Mouse (Mus musculus): ENCODE measurements around the gene Zscan29. TPM values are rescaled to one million over a fixed set of nuclear protein-coding genes. Genes with fewer than 3 reads are reported as not detected.
"Not testable (repeated sequence)": the region's sequence is repeated elsewhere in the genome, so short reads cannot be mapped to it uniquely, and the experiment has no call there.

The Zscan29 gene
- total RNA-seq, 2 experiments from 2014 or later, result 6.5 to 6.9 TPM

DNA sequence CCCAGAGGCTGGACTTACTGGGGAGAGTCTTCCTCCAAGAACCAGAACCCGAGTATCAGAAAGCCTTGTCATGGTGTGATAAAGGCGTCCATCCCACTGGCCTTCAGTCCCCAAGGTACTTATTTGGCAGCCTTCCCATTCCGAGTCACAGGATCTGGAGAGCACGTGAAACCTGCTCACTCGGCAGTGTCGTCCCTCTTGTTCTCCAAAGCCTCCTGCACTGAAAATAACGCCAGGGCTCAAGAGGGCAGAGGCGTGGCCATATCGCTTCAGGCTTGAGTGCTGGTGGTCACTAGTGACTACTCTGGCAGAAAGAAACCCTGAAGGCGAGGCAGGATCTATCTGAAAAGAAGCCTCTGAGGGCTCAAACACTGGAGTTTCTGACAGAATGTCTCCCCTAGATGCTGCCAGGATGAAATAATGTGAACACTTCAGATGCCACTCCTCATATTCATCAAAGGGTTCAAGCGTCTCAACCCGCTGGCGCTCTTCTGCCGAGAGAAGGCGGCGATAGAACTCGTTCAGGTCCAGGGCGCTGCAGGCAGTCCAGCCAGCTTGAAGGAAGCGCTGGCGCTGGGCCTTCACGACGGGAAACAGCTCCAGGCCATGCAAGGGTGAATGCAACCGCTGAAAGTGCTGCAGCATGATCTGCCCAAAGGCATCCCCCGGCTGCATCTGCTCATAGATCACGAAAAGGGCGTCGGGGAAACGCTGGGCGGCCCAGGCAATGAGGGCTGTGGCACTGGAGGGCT is 31.5 kb downstream of the Zscan29 start:
- DNase-seq (ENCODE audit: low spot score in 2 of 2), result no peak

DNA sequence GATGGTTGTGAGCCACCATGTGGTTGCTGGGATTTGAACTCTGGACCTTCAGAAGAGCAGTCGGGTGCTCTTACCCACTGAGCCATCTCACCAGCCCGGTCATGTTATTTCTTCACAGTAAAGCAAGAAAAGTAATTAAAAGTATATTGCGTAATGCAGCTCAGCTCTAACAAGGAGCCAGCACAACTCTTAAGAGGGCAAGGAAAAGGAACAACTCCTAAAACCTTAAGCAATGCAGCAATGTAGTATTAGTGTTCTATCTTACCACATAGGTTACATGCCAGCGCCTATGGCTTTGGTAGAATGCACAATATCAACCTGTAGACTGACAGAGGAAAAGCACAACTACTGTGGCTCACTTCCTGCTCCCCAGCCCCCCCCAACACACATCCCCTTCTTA is 33.6 kb downstream of the Zscan29 start:
- DNase-seq (ENCODE audit: low spot score in 2 of 2), result no peak

DNA sequence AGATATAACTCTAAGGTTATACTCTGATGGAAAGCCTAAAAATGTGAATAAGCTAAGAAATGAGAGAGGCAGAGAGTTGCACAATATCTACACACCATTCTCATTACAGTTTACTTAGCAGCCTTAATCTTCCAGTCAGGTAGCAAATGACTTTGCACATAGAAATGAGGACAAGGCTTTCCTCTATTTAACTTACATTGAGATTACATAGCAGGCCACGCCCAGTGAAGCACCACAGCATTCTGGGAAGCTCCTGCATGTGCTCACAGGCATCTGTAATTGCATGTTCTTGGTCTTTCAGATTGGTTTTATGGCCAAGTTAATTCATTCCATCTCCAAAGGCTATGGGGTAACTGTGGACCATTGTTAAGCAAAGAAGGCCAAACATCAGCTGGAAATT is 38.1 kb downstream of the Zscan29 start:
- no peak for DNase-seq (ENCODE audit: low spot score in 2 of 2)

DNA sequence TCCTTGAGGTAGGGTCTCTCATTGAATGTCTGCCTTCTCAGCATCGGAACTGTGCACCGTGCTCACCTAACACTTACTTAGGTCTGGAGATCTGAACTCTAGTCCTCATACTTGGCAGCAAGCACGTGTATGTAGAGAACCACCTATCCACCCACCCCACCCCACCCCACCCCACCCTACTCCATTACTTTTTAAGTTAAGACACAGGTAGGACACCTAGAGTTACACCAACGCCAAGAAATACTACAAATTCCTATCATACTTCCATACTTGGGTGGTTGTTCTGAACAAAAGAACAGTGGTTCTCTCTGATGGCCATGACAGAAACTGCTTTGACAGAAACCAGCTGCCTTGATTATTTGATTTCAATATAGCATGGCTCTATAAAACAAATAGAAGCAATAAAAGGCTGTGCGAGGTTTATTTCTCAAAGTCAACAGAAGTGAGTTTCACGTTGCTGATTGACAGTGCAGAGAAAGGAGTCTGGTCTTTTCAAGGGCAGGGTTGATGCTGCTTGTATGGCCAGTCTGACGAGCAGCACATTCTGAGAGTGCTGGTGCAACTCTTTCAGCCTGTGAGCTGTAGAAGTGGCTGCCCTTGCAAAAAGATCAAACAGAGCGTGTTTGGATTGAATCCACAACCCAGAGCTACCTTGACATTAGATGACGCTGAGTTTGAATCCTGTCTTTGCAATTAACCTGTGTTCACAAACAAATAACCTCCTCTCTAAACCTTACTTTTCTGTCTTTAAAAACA is 41.9 kb downstream of the Zscan29 start:
- no peak for DNase-seq (ENCODE audit: low spot score in 2 of 2)

DNA sequence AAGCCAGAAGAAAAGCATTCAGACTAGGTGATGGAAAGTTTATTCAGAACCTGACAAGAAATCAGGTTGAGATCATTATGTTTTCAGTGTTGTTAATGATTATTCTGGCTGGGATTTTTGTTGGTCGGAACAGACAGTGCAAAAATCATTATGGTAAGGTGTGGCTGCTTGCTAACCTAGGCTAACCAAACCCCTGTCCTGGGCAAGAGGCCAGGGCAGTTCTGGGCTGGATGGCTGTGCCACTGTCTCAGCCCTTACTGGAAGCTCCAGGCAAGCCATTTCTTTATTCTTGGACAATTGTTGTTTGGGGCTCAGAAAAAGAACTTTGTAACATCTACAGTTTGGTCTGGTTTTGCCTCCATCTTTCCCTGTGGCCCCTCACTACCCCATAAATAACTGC is 43.4 kb downstream of the Zscan29 start:
- DNase-seq (ENCODE audit: low spot score in 2 of 2), result no peak

DNA sequence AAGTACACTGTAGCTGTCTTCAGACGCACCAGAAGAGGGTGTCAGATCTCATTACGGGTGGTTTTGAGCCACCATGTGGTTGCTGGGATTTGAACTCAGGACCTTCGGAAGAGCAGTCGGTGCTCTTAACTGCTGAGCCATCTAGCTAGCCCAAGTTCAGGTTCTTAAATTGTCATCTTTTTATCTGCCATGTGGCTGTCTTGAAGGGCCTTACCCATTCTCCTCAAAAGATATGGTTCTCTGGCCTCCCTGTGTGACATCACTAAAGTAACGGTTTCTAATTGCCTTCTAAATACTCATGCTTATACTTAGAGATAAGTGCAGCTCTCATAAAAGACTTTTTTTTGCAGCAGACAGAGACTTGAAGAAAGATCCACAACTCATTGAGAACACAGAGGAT is 44.6 kb downstream of the Zscan29 start:
- DNase-seq (ENCODE audit: low spot score in 2 of 2), result not testable (repeated sequence)

DNA sequence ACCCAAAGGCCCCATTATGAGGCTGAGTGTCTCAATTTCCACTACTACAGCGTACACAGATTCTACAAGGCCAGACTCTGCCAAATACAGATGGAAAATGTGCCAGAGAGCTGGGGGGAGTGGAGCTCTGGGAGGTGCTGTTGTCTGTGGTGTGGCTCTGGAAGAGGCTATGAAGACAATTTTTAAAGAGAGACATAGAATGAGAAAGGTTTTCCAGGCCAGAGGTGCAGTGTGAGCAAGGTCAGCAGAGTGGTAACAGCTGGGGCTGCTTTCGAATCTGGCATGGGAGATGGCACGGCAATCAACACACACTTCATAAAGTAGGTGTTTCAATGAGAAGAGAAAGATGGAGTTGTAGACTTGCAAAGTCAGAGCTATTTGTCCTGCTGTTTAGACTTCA is 51.7 kb downstream of the Zscan29 start:
- no peak for DNase-seq (ENCODE audit: low spot score in 2 of 2)

DNA sequence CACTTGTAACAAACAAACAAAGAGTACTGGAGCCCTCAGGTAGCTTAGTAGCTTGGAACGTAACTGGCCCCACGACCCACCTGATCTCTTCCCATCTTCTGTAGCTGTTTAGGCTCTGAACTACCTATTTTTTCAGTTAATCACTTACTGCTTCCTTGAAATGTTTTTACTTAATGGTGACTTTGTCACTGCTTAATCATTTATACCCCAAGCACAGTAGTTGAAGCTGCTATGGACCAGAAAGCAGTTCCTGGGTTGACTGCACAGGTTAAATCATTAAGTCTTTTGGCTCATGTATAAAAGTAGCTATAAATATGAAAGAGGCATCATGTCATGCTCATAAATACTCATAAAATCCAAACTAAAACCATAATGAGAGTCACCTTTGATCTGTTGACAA is 55.5 kb downstream of the Zscan29 start:
- no peak for DNase-seq (ENCODE audit: low spot score in 2 of 2)

DNA sequence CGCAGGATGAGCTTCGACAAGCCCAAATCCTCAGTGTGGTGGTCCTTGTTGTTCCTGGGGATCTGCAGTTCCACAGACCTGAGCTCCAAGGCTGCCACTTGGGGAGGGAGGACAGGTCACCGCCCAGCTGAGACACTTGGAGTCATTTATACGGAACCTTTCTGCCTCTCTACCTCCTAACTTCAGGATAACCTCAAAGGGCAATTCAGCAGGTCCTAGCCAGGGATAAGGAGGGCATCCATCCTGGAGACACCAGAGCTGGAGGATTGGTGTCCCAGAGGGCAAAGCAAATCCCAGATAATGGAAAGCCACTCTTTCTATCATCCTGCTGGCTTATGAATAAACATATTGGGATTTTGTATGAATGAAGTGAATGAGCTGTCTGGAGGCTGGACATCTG is 61.2 kb downstream of the Zscan29 start, which contains the start of gene Tgm7:
Tgm7 (minus strand) TSS at position 101 of the 400 bp plus-strand sequence.
- DNase-seq (ENCODE audit: low spot score in 2 of 2), result no peak

Other genes starting within 250 kb of the Zscan29 start
- gene Ubr1, start 200.4 kb downstream of the Zscan29 start, total RNA-seq (2021), result 10 to 100 TPM; 43.2 to 45.0 TPM
- 10 to 100 TPM; 24.8 to 25.6 TPM for gene Tmem62, start 194.1 kb downstream of the Zscan29 start, total RNA-seq (2021)
- 10 to 100 TPM; 63.0 to 64.6 TPM for gene Ccndbp1, start 162.7 kb downstream of the Zscan29 start, total RNA-seq (2021)
- gene Epb42, start 134.1 kb downstream of the Zscan29 start, total RNA-seq (2021), result not detected
- gene Tgm5, start 85.3 kb downstream of the Zscan29 start, total RNA-seq (2021), result under 1 TPM in 1 of 2 experiments, not detected in 1; 0.14 TPM
- gene Tgm7, start 61.3 kb downstream of the Zscan29 start, total RNA-seq (2021), result under 1 TPM in 1 of 2 experiments, not detected in 1; 0.21 TPM
- gene Adal, start 30.7 kb downstream of the Zscan29 start, total RNA-seq (2021), result 10 to 100 TPM; 14.5 to 17.8 TPM
- gene Lcmt2, start 30.5 kb downstream of the Zscan29 start, total RNA-seq (2021), result 1 to 10 TPM; 6.9 to 7.6 TPM
- gene Tubgcp4, start 471 bp downstream of the Zscan29 start, total RNA-seq (2021), result 10 to 100 TPM; 45.6 to 49.8 TPM
- 100 to 1,000 TPM; 140 to 151 TPM for gene Trp53bp1, start 100.3 kb upstream of the Zscan29 start, total RNA-seq (2021)
- gene Map1a, start 118.5 kb upstream of the Zscan29 start, total RNA-seq (2021), result 100 to 1,000 TPM; 521 to 561 TPM
- 100 to 1,000 TPM; 132 to 136 TPM for gene Ppip5k1, start 184.3 kb upstream of the Zscan29 start, total RNA-seq (2021)
- 100 to 1,000 TPM; 365 to 394 TPM for gene Ckmt1, start 186.6 kb upstream of the Zscan29 start, total RNA-seq (2021)
- gene Strc, start 216.0 kb upstream of the Zscan29 start, total RNA-seq (2021), result under 1 TPM; 0.09 to 0.23 TPM
- 100 to 1,000 TPM; 188 to 192 TPM for gene Pdia3, start 242.7 kb upstream of the Zscan29 start, total RNA-seq (2021)
- 1 to 10 TPM; 2.6 to 3.9 TPM for gene Catsper2, start 242.7 kb upstream of the Zscan29 start, total RNA-seq (2021)

Measured in left cerebral cortex, adult 18-20 months (tissue).